Mouse (Mus musculus) testis, adult 2 months (tissue): ENCODE results near the gene P4ha3.

Experiments
- CTCF ChIP-seq: fragments of 200-500 bp; IDR thresholded peaks from 2 replicates; pipeline ENCODE4 v1.5.1; 2012; ENCODE audit warnings: low read depth, mild to moderate bottlenecking, inconsistent platforms, low read length, moderate library complexity; ENCODE audit not compliant: control insufficient read depth, insufficient read depth, insufficient replicate concordance
- POLR2A ChIP-seq: fragments of 200-500 bp; IDR thresholded peaks from 2 replicates; pipeline ENCODE4 v1.6.1; 2012; ENCODE audit warnings: low read depth, mild to moderate bottlenecking, inconsistent platforms, low read length, moderate library complexity; ENCODE audit not compliant: control insufficient read depth

DNA sequence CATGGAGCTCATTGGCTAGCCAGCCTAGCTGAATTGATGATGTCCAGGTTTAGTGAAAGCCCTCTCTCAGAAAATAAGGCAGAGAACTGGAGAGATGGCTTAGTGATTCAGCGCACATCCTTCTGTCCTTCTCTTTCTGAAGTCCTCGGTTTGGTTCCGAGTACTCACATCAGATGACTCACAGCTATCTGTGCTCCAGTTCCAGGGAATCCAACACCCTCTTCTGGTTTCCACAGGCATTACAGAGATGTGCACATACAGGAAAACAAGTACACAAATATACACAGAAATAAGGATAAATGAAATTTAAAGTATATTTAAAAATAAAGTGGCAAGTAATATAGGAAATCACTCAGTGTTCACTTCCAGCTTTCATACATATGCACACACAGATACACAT, 23.0 kb upstream of the P4ha3 start:
- no peak for TF ChIP-seq POLR2A
- no peak for TF ChIP-seq CTCF
